ENCODE assay signal across 21 mouse cellular contexts in the genomic region with DNA sequence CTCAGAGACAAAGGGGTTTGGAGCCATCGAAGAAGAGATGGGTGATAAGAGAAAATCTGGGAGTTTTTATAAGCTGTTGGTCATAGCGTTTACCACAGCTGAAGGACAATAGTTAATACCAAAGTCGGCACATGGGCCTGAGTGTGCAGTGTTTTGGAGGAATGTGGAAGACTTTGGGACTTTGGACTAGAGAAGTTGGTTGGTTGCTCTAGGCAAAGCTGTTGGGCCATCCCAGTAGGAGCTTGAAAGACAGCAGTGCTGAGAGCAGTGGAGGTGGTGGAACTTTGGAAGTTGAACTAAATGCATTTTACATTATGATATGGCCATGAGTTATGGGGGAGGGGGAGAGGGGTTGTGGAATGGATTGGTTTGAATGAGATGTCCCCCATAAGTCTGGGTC.
DNase-seq lines count a peak whose midpoint lies in the region; ATAC-seq and TF ChIP-seq lines count a peak whose summit lies in the region.
"Had no signal": no experiment of that assay in that cellular context is flagged by ENCODE, and none has a peak within 500 bp of the region (broad histone marks: within the 10 kb centered on the region; RNA-seq: fewer than 3 reads in every experiment).

No protein-coding gene starts in this region.

- no peaks in the 10 kb centered on the region for H3K27me3 ChIP-seq in kidney, adult 2 months (replicated peaks; ENCODE audit: control insufficient read depth, insufficient read depth, low read length)
- no peaks in the 10 kb centered on the region for H3K27me3 ChIP-seq in kidney, embryonic 16.5 days (ENCODE audit: insufficient read depth, low read length)
- H3K27me3 ChIP-seq: embryonic facial prominence, embryonic 13.5 days; embryonic facial prominence, embryonic 15.5 days; forebrain, embryonic 12.5 days had no signal

- ATAC-seq in kidney, embryonic 16.5 days (ENCODE audit: low FRiP score, low TSS enrichment) = no peak
- ATAC-seq: forebrain, embryonic 14.5 days; forebrain, embryonic 16.5 days had no signal

- no peaks in the 10 kb centered on the region for H3K36me3 ChIP-seq in kidney, adult 2 months (ENCODE audit: control insufficient read depth, insufficient read depth, low read length)
- peaks cover 54% of the 10 kb centered on the region for H3K36me3 ChIP-seq in kidney, embryonic 16.5 days (ENCODE audit: insufficient read depth, low read length)

- H3K27ac ChIP-seq in kidney, adult 2 months (ENCODE audit: insufficient read depth, low read depth, low read length) = no peak overlapping the region
- H3K27ac ChIP-seq in kidney, embryonic 16.5 days (ENCODE audit: low read length) = no peak overlapping the region
- H3K27ac ChIP-seq: embryonic facial prominence, embryonic 13.5 days; embryonic facial prominence, embryonic 15.5 days; forebrain, embryonic 10.5 days; forebrain, embryonic 12.5 days had no signal

- no peak overlapping the region for H3K4me2 ChIP-seq in kidney, embryonic 16.5 days (replicated peaks; ENCODE audit: low read depth, low read length)
- H3K4me2 ChIP-seq: embryonic facial prominence, embryonic 13.5 days; embryonic facial prominence, embryonic 15.5 days; forebrain, embryonic 12.5 days had no signal

- no peak overlapping the region for H3K9ac ChIP-seq in kidney, embryonic 16.5 days (replicated peaks; ENCODE audit: low read length)
- H3K9ac ChIP-seq: embryonic facial prominence, embryonic 13.5 days; embryonic facial prominence, embryonic 15.5 days; forebrain, embryonic 12.5 days had no signal

- peak; percentile 63 for DNase-seq in kidney, adult 2 months
- no peak for DNase-seq in kidney, postnatal 25 days
- DNase-seq in kidney, adult 9 months = peak; percentile 70
- DNase-seq: adrenal gland, adult 2 months; adrenal gland, postnatal 10 days; adrenal gland, postnatal 25 days; cerebellum, adult 11 months; cerebellum, adult 18-20 months; cerebellum, adult 8-10 months; cerebellum, adult 9-11 months; cerebellum, postnatal 14 days; cerebellum, postnatal 36 days; embryo, embryonic 11 days had no signal

- TF ChIP-seq CTCF in kidney, adult 2 months (conservative IDR thresholded peaks at IDR 0.05; ENCODE audit: insufficient read depth, insufficient read length, low read depth, low read length) = no peak

- H3K4me1 ChIP-seq in kidney, adult 2 months (ENCODE audit: control insufficient read depth, insufficient read depth, low read length) = peaks cover 6% of the 10 kb centered on the region; the same call in 1 of the 2 replicates
- peaks cover 15% of the 10 kb centered on the region for H3K4me1 ChIP-seq in kidney, embryonic 16.5 days (ENCODE audit: insufficient read depth, low read length)
- H3K4me1 ChIP-seq: embryonic facial prominence, embryonic 13.5 days; embryonic facial prominence, embryonic 15.5 days; forebrain, embryonic 10.5 days; forebrain, embryonic 12.5 days had no signal

- H3K9me3 ChIP-seq in kidney, embryonic 16.5 days (ENCODE audit: low read length) = peaks cover 7% of the 10 kb centered on the region
- H3K9me3 ChIP-seq: forebrain, embryonic 12.5 days had no signal

- no peak overlapping the region for H3K4me3 ChIP-seq in kidney, adult 2 months (ENCODE audit: insufficient read depth, low read depth, low read length)
- no peak overlapping the region for H3K4me3 ChIP-seq in kidney, embryonic 16.5 days (ENCODE audit: low read length)
- H3K4me3 ChIP-seq: embryonic facial prominence, embryonic 13.5 days; embryonic facial prominence, embryonic 15.5 days; erythroblast, embryonic 14.5 days; forebrain, embryonic 10.5 days; forebrain, embryonic 12.5 days had no signal

- 68% methylated on average over 3 of the region's 3 CpGs for WGBS in kidney, adult 2 months
- 90% methylated on average over 3 of the region's 3 CpGs for WGBS in kidney, embryonic 16.5 days

- TF ChIP-seq POLR2A in kidney, adult 2 months (IDR thresholded peaks at IDR 0.05; ENCODE audit: low read depth, low read length) = no peak

Comparison
In these comparisons a context has a peak if more than half of its experiments do, and no peak if none do; other contexts are left out.
1. DNase-seq: peak in kidney, adult 2 months (single experiment) and kidney, adult 9 months (single experiment); none in kidney, postnatal 25 days (0 of 2).